Mouse (Mus musculus) lung, embryonic 14.5 days (tissue): Measurements from ENCODE around the gene Wdfy1. TPM values are rescaled to one million over a fixed set of nuclear protein-coding genes. Genes with fewer than 3 reads are reported as not detected.

Source experiments
- ATAC-seq: fragments of 200-750 bp; cut with Nextera tagmentation; 2 replicates; pipeline ENCODE4 v1.8.0; 2017; ENCODE audit warnings: mild to moderate bottlenecking, moderate TSS enrichment, moderate library complexity; ENCODE audit not compliant: insufficient read depth
- DNase-seq: peaks from one replicate; pipeline ENCODE4 v3.0.0-alpha.2; 2015
- H3K27ac ChIP-seq: fragments of 300-500 bp; sonication (generic); 2 replicates; pipeline ENCODE4 v1.5.1; 2014; ENCODE audit warnings: low read depth, mild to moderate bottlenecking, moderate library complexity
- H3K27me3 ChIP-seq: fragments of 300-500 bp; sonication (generic); 2 replicates; pipeline ENCODE4 v1.6.1; 2014; ENCODE audit warnings: low read length, control low read depth; ENCODE audit not compliant: insufficient read depth
- H3K36me3 ChIP-seq: fragments of 300-500 bp; sonication (generic); 2 replicates; pipeline ENCODE4 v1.6.1; 2014; ENCODE audit warnings: control low read depth; ENCODE audit not compliant: insufficient read depth
- H3K4me1 ChIP-seq: fragments of 300-500 bp; sonication (generic); 2 replicates; pipeline ENCODE4 v1.6.1; 2014; ENCODE audit warnings: antibody characterized with exemption, control low read depth; ENCODE audit not compliant: insufficient read depth
- H3K4me2 ChIP-seq: fragments of 300-500 bp; sonication (generic); 2 replicates; pipeline ENCODE4 v1.6.1; 2014; ENCODE audit warnings: mild to moderate bottlenecking
- H3K4me3 ChIP-seq: fragments of 300-500 bp; sonication (generic); 2 replicates; pipeline ENCODE4 v1.5.1; 2014; ENCODE audit warnings: low read depth, low read length
- H3K9ac ChIP-seq: fragments of 300-500 bp; sonication (generic); 2 replicates; pipeline ENCODE4 v1.6.1; 2014
- H3K9me3 ChIP-seq: fragments of 300-500 bp; sonication (generic); 2 replicates; pipeline ENCODE4 v1.6.1; 2016; ENCODE audit warnings: low read depth, low read length, control low read depth
- CTCF ChIP-seq: IDR thresholded peaks from 2 replicates; pipeline ENCODE4 v1.5.1; 2016; ENCODE audit warnings: antibody characterized with exemption, low read depth
- WGBS: fragments of 180-500 bp; shearing (Covaris S2); extraction: QIAGEN DNeasy Blood & Tissue Kit; methylation state at CpG from one replicate; pipeline ENCODE4 v1.1.7; 2014; 5-methylcytosine and 5-hydroxymethylcytosine counted together
- polyA plus RNA-seq: library from polyadenylated mRNA; unstranded; fragments of >200 nt; fragmentation: Nextera tagmentation; extraction: Ambion mirVana; gene quantifications from 2 replicates; pipeline ENCODE4 v1.2.1, GENCODE M21; 2014

Gene Wdfy1
- polyA plus RNA-seq, 1 experiment from 2014 or later, result 39.9 TPM

GRCm38 (mm10) chr1:79774164-79774780, 1.7 kb downstream of the Wdfy1 start:
- ATAC-seq, result no peak
- DNase-seq, result no peak
- H3K9ac ChIP-seq, result no peak overlapping the region
- no peaks in the 10 kb centered on the region for H3K9me3 ChIP-seq
- H3K4me3 ChIP-seq, result no peak overlapping the region
- TF ChIP-seq CTCF, result no peak
- WGBS, result 70% methylated on average over 4 of the region's 4 CpGs
- H3K36me3 ChIP-seq, result peaks cover 19% of the 10 kb centered on the region
- no peak overlapping the region for H3K27ac ChIP-seq
- H3K27me3 ChIP-seq, result no peaks in the 10 kb centered on the region
- no peak overlapping the region for H3K4me2 ChIP-seq
- H3K4me1 ChIP-seq, result no peaks in the 10 kb centered on the region

- no peak for TF ChIP-seq CTCF
- H3K27ac ChIP-seq, result no peak overlapping the region
- ATAC-seq (no peak), DNase-seq (no peak)
- no peaks in the 10 kb centered on the region for H3K36me3 ChIP-seq
- no peak overlapping the region for H3K4me3 ChIP-seq
- no peaks in the 10 kb centered on the region for H3K9me3 ChIP-seq
- WGBS, result 62% methylated on average over 1 of the region's 1 CpGs
- H3K9ac ChIP-seq, result no peak overlapping the region
- no peak overlapping the region for H3K4me2 ChIP-seq
- H3K27me3 ChIP-seq, result no peaks in the 10 kb centered on the region
- H3K4me1 ChIP-seq, result no peaks in the 10 kb centered on the region
Measured at GRCm38 (mm10) chr1:79768231-79768630, 7.7 kb downstream of the Wdfy1 start.

GRCm38 (mm10) chr1:79764483-79764882, 11.5 kb downstream of the Wdfy1 start:
- Histone ChIP-seq H3K4me2 (no peak overlapping the region), H3K4me1 (0 out of 2 replicates have a peak, but pooled peaks cover 4% of the 10 kb centered on the region), H3K36me3 (no peaks in the 10 kb centered on the region), H3K27me3 (no peaks in the 10 kb centered on the region), H3K9ac (no peak overlapping the region), H3K27ac (no peak overlapping the region), H3K9me3 (no peaks in the 10 kb centered on the region), H3K4me3 (no peak overlapping the region)
- ATAC-seq, result no peak
- no peak for TF ChIP-seq CTCF
- DNase-seq, result no peak
- 60% methylated on average over 1 of the region's 1 CpGs for WGBS

- ATAC-seq, result no peak
- no peak for DNase-seq
- TF ChIP-seq CTCF, result no peak
- 0 out of 2 replicates have a peak, but pooled peaks cover 4% of the 10 kb centered on the region for H3K4me1 ChIP-seq
- WGBS, result 81% methylated on average over 2 of the region's 2 CpGs
- no peaks in the 10 kb centered on the region for H3K27me3 ChIP-seq
- no peaks in the 10 kb centered on the region for H3K36me3 ChIP-seq
- H3K9ac ChIP-seq, result no peak overlapping the region
- H3K9me3 ChIP-seq, result no peaks in the 10 kb centered on the region
- H3K4me3 ChIP-seq, result no peak overlapping the region
- no peak overlapping the region for H3K4me2 ChIP-seq
- no peak overlapping the region for H3K27ac ChIP-seq
Measured at GRCm38 (mm10) chr1:79764031-79764430, 11.9 kb downstream of the Wdfy1 start.

- H3K36me3 ChIP-seq, result no peaks in the 10 kb centered on the region
- peak overlapping the region; percentile 88 for H3K4me2 ChIP-seq
- no peak for TF ChIP-seq CTCF
- no peaks in the 10 kb centered on the region for H3K9me3 ChIP-seq
- no peak for DNase-seq
- H3K4me3 ChIP-seq, result peak overlapping the region; percentile 90; the same call in 1 of the 2 replicates
- H3K4me1 ChIP-seq, result 0 out of 2 replicates have a peak, but pooled peaks cover 4% of the 10 kb centered on the region
- H3K27ac ChIP-seq, result no peak overlapping the region
- 44% methylated on average over 16 of the region's 16 CpGs for WGBS
- H3K9ac ChIP-seq, result no peak overlapping the region
- ATAC-seq, result no peak
- H3K27me3 ChIP-seq, result no peaks in the 10 kb centered on the region
Measured at GRCm38 (mm10) chr1:79762282-79763250, 13.4 kb downstream of the Wdfy1 start.

- peak overlapping the region; percentile 90 for H3K4me3 ChIP-seq
- H3K9ac ChIP-seq, result peak overlapping the region; percentile 7; the same call in 1 of the 2 replicates
- no peaks in the 10 kb centered on the region for H3K9me3 ChIP-seq
- H3K4me2 ChIP-seq, result peak overlapping the region; percentile 88
- ATAC-seq (peak; percentile 47), DNase-seq (no peak)
- WGBS, result 2% methylated on average over 6 of the region's 6 CpGs
- H3K4me1 ChIP-seq, result 0 out of 2 replicates have a peak, but pooled peaks cover 4% of the 10 kb centered on the region
- no peak overlapping the region for H3K27ac ChIP-seq
- TF ChIP-seq CTCF, result no peak
- H3K27me3 ChIP-seq, result no peaks in the 10 kb centered on the region
- H3K36me3 ChIP-seq, result no peaks in the 10 kb centered on the region
Measured at GRCm38 (mm10) chr1:79761917-79762271, 14.0 kb downstream of the Wdfy1 start.
